Mouse (Mus musculus): ENCODE measurements around the gene Plekhg1. TPM values are rescaled to one million over a fixed set of nuclear protein-coding genes. Genes with fewer than 3 reads are reported as not detected.

Plekhg1 gene
- polyA plus RNA-seq, 1 experiment from 2014 or later = 6.0 TPM

DNA sequence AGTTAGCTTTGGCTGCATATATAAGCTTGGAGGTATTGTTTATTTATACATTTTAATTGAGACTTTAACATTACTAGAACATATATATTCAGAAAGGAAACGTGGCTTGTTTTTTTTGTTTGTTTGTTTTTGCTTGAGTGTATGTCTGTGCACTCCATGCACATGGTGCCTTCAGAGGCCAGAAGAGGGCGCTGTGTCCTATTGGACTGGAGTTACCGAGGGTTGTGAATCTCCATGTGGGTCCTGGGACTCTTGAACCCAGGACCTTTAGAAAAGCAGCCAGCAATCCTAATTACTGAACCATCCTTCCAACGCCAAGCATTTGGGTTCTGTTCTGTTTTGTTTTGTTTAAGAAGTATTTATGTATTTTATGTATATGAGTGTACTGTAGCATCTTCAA lies 255.1 kb downstream of the Plekhg1 start:
- H3K4me2 ChIP-seq (replicated peaks; ENCODE audit: low read depth, low read length) = no peak overlapping the region
- no peaks in the 10 kb centered on the region for H3K4me1 ChIP-seq (ENCODE audit: insufficient read depth, low read depth, low read length)
- H3K4me3 ChIP-seq (ENCODE audit: low read depth, low read length) = no peak overlapping the region
- no peaks in the 10 kb centered on the region for H3K27me3 ChIP-seq (replicated peaks; ENCODE audit: insufficient read depth, low read length)
- DNase-seq (ENCODE audit: low spot score) (no peak), ATAC-seq (no peak)
- 79% methylated on average over 4 of the region's 4 CpGs for WGBS
- H3K9me3 ChIP-seq (ENCODE audit: low read length) = no peaks in the 10 kb centered on the region
- no peak overlapping the region for H3K9ac ChIP-seq (replicated peaks; ENCODE audit: low read depth)
- TF ChIP-seq EP300 (IDR thresholded peaks at IDR 0.05) = no peak
- peak; percentile 31; the same call in 1 of the 2 replicates for TF ChIP-seq CTCF (IDR thresholded peaks at IDR 0.05)
- H3K36me3 ChIP-seq (ENCODE audit: insufficient read depth, low read length) = no peaks in the 10 kb centered on the region
- no peak overlapping the region for H3K27ac ChIP-seq (ENCODE audit: low read length)

- no peak overlapping the region for H3K9ac ChIP-seq (replicated peaks; ENCODE audit: low read depth)
- H3K4me2 ChIP-seq (replicated peaks; ENCODE audit: low read depth, low read length) = no peak overlapping the region
- H3K27me3 ChIP-seq (replicated peaks; ENCODE audit: insufficient read depth, low read length) = no peaks in the 10 kb centered on the region
- DNase-seq (ENCODE audit: low spot score) (peak; percentile 94), ATAC-seq (peak; percentile 76)
- H3K27ac ChIP-seq (ENCODE audit: low read length) = no peak overlapping the region
- no peaks in the 10 kb centered on the region for H3K4me1 ChIP-seq (ENCODE audit: insufficient read depth, low read depth, low read length)
- no peaks in the 10 kb centered on the region for H3K9me3 ChIP-seq (ENCODE audit: low read length)
- 47% methylated on average over 15 of the region's 15 CpGs for WGBS
- H3K36me3 ChIP-seq (ENCODE audit: insufficient read depth, low read length) = no peaks in the 10 kb centered on the region
- no peak for TF ChIP-seq EP300 (IDR thresholded peaks at IDR 0.05)
- TF ChIP-seq CTCF (IDR thresholded peaks at IDR 0.05) = peak; percentile 91
- no peak overlapping the region for H3K4me3 ChIP-seq (ENCODE audit: low read depth, low read length)
Observed at GRCm38 (mm10) chr10:3996170-3996876, 256.2 kb downstream of the Plekhg1 start.

- TF ChIP-seq CTCF (IDR thresholded peaks at IDR 0.05) (no peak), EP300 (IDR thresholded peaks at IDR 0.05) (no peak)
- Histone ChIP-seq H3K4me2 (replicated peaks; ENCODE audit: low read depth, low read length) (no peak overlapping the region), H3K9ac (replicated peaks; ENCODE audit: low read depth) (no peak overlapping the region), H3K36me3 (ENCODE audit: insufficient read depth, low read length) (no peaks in the 10 kb centered on the region), H3K9me3 (ENCODE audit: low read length) (no peaks in the 10 kb centered on the region), H3K27me3 (replicated peaks; ENCODE audit: insufficient read depth, low read length) (no peaks in the 10 kb centered on the region), H3K4me1 (ENCODE audit: insufficient read depth, low read depth, low read length) (no peaks in the 10 kb centered on the region), H3K4me3 (ENCODE audit: low read depth, low read length) (no peak overlapping the region), H3K27ac (ENCODE audit: low read length) (no peak overlapping the region)
- WGBS = 85% methylated on average over 7 of the region's 7 CpGs
- ATAC-seq (peak; percentile 44; the same call in 1 of the 2 replicates), DNase-seq (ENCODE audit: low spot score) (peak; percentile 37)
Observed at GRCm38 (mm10) chr10:3997851-3998426, 257.8 kb downstream of the Plekhg1 start.

GRCm38 (mm10) chr10:4002711-4003110 lies 262.5 kb downstream of the Plekhg1 start:
- H3K36me3 ChIP-seq (ENCODE audit: insufficient read depth, low read length) = no peaks in the 10 kb centered on the region
- no peak overlapping the region for H3K9ac ChIP-seq (replicated peaks; ENCODE audit: low read depth)
- H3K4me3 ChIP-seq (ENCODE audit: low read depth, low read length) = no peak overlapping the region
- H3K4me2 ChIP-seq (replicated peaks; ENCODE audit: low read depth, low read length) = no peak overlapping the region
- H3K27ac ChIP-seq (ENCODE audit: low read length) = no peak overlapping the region
- no peaks in the 10 kb centered on the region for H3K27me3 ChIP-seq (replicated peaks; ENCODE audit: insufficient read depth, low read length)
- DNase-seq (ENCODE audit: low spot score) (no peak), ATAC-seq (no peak)
- no peaks in the 10 kb centered on the region for H3K4me1 ChIP-seq (ENCODE audit: insufficient read depth, low read depth, low read length)
- no peaks in the 10 kb centered on the region for H3K9me3 ChIP-seq (ENCODE audit: low read length)
- no peak for TF ChIP-seq EP300 (IDR thresholded peaks at IDR 0.05)
- no peak for TF ChIP-seq CTCF (IDR thresholded peaks at IDR 0.05)
- 86% methylated on average over 5 of the region's 5 CpGs for WGBS

- no peak overlapping the region for H3K27ac ChIP-seq (ENCODE audit: low read length)
- no peak overlapping the region for H3K4me3 ChIP-seq (ENCODE audit: low read depth, low read length)
- 79% methylated on average over 7 of the region's 7 CpGs for WGBS
- H3K9me3 ChIP-seq (ENCODE audit: low read length) = no peaks in the 10 kb centered on the region
- no peak for ATAC-seq
- TF ChIP-seq CTCF (IDR thresholded peaks at IDR 0.05) = no peak
- TF ChIP-seq EP300 (IDR thresholded peaks at IDR 0.05) = no peak
- no peaks in the 10 kb centered on the region for H3K4me1 ChIP-seq (ENCODE audit: insufficient read depth, low read depth, low read length)
- no peak overlapping the region for H3K4me2 ChIP-seq (replicated peaks; ENCODE audit: low read depth, low read length)
- H3K9ac ChIP-seq (replicated peaks; ENCODE audit: low read depth) = no peak overlapping the region
- H3K27me3 ChIP-seq (replicated peaks; ENCODE audit: insufficient read depth, low read length) = no peaks in the 10 kb centered on the region
- H3K36me3 ChIP-seq (ENCODE audit: insufficient read depth, low read length) = no peaks in the 10 kb centered on the region
- DNase-seq (ENCODE audit: low spot score) = no peak
Observed at GRCm38 (mm10) chr10:4005191-4005590, 265.0 kb downstream of the Plekhg1 start.

- no peak overlapping the region for H3K9ac ChIP-seq (replicated peaks; ENCODE audit: low read depth)
- H3K4me2 ChIP-seq (replicated peaks; ENCODE audit: low read depth, low read length) = no peak overlapping the region
- H3K9me3 ChIP-seq (ENCODE audit: low read length) = no peaks in the 10 kb centered on the region
- H3K36me3 ChIP-seq (ENCODE audit: insufficient read depth, low read length) = no peaks in the 10 kb centered on the region
- no peaks in the 10 kb centered on the region for H3K27me3 ChIP-seq (replicated peaks; ENCODE audit: insufficient read depth, low read length)
- DNase-seq (ENCODE audit: low spot score) = peak; percentile 86
- no peaks in the 10 kb centered on the region for H3K4me1 ChIP-seq (ENCODE audit: insufficient read depth, low read depth, low read length)
- no peak overlapping the region for H3K4me3 ChIP-seq (ENCODE audit: low read depth, low read length)
- TF ChIP-seq EP300 (IDR thresholded peaks at IDR 0.05) (no peak; the same call in 1 of the 2 replicates), CTCF (IDR thresholded peaks at IDR 0.05) (no peak)
- H3K27ac ChIP-seq (ENCODE audit: low read length) = no peak overlapping the region
- WGBS = 47% methylated on average over 7 of the region's 7 CpGs
- ATAC-seq = peak; percentile 94
Observed at GRCm38 (mm10) chr10:4006296-4007015, 266.3 kb downstream of the Plekhg1 start.

Other genes with a start within 250 kb of the Plekhg1 start
- gene Iyd, start 200.1 kb upstream of the Plekhg1 start, polyA plus RNA-seq (2015; fragmentation: Nextera tagmentation; extraction: Ambion mirVana) = 4.6 and 5.3 TPM in 2 replicates
- 3.0 and 3.7 TPM in 2 replicates for gene Mthfd1l, start 232.8 kb downstream of the Plekhg1 start, polyA plus RNA-seq (2015; fragmentation: Nextera tagmentation; extraction: Ambion mirVana)

Data from lung, postnatal 0 days (tissue).